Mouse (Mus musculus): ENCODE results near the gene Fli1.

Gene Fli1

DNA sequence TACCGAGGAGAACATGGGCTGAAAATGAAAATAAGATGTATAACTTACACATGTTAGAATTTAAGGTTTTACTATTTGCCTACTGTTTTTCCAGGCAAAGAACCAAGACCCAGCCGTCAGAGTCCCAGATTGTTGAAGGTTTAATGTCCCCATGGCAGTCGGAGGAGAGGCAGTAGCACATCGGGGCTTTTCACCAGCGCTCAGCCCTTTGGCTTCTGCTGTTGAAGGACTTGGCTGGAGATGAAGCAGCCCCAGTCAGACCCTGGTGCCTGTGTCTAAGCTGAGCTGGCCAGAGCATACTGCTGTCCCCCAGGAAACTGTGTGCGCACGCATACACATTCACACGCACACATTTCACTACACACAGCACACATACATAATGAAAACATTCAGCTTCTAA, 75.2 kb downstream of the Fli1 start:
- no peak for DNase-seq

- no peak for DNase-seq
These were observed 75.8 kb downstream of the Fli1 start for GRCm38 (mm10) chr9:32466861-32467260.

DNA sequence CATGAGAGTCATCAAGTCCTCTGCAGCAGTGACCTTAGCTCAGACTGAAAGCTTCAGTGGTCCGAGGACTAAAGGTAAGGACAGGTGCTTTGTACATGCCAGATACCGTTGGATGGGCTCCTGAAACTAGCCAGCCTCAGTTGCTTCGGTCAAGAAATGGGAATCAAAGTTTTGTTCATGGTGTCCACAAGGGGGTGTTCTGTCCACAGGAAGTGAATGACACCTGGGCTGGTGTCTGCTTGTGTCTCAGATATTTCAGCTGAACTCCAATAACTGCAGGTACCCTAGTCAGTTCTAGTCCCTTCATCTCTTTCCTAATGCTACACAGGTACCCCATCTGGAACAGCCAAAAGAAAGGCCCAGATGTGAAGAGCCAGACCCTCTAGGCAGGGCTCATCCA, 86.0 kb downstream of the Fli1 start:
- DNase-seq: no peak

DNA sequence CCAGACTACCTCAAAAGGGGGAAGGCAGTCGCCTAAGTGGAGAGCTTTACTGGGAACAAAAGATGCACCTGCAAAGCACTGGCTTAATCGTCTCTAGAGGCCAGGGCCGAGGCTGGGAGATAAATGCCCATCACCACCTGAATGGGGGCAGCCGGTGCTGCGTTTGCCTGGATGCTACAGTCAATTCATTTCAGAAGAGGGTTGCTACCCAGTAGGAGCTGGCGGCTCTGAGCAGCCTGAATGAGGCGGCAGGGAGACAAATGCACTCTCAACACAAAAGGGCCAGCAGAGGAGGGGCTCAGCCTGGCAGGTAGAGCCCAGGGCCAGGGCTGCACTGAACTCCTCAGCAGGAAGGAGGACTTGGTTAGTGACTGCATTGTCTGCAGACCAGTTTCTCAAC, 92.5 kb downstream of the Fli1 start:
- no peak for DNase-seq

- DNase-seq: no peak
These were observed 93.9 kb downstream of the Fli1 start for GRCm38 (mm10) chr9:32448766-32449165.

DNA sequence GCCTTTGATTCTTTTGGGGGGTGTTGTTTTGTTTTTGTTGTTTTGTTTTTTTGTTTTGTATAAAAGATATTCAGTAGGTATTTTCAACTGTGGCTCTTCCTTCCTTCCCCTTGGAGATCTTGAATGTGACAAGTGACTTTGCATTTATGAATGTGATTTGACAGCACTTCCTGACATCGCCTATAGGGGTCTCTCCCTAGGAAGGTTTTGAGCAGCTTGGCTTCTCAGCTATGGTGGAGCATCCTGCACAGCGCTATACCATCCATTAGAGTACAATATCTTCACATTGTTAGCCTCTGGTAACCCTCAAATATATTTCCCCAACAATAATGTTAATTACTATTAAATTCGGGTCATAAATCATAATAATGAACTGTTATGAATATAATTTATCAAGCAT, 96.9 kb downstream of the Fli1 start:
- DNase-seq: peak; percentile 31 to 45

- DNase-seq: no peak
These were observed 98.0 kb downstream of the Fli1 start for GRCm38 (mm10) chr9:32444453-32445201.

DNA sequence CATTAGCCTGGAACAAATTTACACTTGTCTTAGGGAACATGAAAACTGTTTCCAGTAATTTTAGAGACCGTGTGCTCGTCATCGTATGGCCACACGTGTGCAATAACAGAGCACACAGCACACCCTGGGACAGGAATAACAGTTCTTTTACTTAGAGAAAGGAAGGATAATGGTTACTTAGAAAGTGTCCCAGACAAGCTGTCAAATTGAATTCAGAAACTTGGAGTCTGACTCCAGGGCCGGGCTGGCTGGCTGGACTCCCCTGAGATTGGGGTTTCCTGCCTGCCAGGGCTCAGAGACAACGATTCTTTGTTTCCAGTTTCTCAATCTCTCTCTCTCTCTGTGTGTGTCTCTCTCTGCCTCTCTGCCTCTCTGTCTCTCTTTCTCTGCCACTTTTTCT, 98.8 kb downstream of the Fli1 start:
- DNase-seq: no peak

GRCm38 (mm10) chr9:32443115-32443514, 99.5 kb downstream of the Fli1 start:
- no peak for DNase-seq

DNA sequence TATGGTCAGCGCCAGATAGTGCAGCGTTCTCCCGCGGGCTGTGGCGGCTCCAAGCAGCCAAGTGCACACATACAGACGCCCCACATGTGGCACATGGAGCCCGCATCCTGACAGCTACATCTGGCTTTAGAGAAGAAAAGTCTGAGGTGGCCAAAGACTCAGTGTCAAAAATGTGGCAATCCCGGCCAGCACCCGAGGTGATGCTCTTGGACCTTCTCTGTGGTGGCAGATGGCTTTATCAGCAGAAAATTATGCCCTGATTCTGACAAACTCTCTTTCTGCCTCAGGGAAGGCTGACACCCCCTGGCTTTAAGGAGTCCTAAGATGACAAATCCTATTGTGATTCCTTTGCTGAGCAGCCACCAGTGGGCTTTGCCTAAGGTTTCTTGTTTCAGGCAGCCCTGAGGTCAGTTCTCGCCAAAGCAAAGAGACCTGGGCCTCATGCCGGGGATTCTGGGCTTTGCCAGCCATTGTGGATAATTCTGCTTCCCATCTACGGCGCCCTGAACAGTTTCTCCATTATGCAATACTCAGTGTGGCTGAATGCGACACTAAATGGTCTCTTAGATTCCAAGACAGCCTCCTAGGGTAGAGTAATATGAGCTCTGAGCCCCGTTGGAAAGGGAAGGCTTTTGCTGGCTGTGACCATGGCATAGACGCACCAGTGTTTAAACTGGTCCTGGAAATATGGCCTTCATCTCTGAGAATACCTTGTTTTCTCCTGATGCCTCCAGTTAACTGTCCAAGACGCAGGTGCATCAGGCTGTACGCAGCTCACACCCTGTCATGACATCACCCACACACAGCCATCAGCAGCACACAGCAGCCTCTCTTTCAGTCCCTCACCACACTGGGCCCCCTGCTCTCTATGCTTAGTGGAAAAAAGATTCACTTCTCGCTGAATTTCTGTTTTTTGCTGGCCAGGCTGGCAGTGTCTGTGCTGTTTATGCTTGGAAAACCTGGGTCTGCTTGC, 108.1 kb downstream of the Fli1 start:
- no peak for DNase-seq

GRCm38 (mm10) chr9:32431061-32431460, 111.6 kb downstream of the Fli1 start:
- DNase-seq: no peak

- DNase-seq: no peak
These were observed 117.3 kb downstream of the Fli1 start for GRCm38 (mm10) chr9:32425321-32425720.

GRCm38 (mm10) chr9:32420711-32421110, 122.0 kb downstream of the Fli1 start:
- DNase-seq: no peak

DNA sequence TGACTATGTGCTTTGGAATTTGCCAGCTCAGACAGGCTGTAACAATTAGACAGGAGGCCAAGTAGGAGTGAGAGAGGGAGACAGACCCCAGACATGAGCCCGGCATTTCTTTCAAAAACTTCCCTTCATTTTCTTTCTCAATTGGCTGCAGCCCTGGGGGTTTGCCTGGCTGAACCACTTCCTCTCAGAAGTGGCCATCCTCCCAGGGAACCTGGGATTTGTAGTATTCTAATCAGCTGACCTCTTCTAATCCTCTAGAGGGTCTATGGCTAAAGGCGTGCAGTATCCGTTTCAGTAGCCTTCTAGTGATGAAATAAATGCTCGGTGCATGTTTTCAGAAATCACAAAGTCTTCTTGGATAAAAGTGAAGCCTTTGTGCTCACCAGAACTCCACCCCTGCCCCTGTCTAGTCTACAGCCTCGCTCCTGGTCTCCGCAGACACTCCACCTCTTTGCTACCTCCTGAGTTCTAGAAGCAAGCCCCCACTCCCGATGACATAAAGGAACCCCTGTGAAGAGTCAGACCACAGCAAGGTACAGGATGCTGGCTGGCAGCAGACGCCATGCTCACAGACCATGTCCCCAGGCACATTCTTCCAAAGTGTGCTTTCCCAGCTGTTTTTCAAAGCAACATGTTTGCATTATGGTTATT, 125.1 kb downstream of the Fli1 start:
- no peak for DNase-seq

- DNase-seq: no peak
These were observed 126.7 kb downstream of the Fli1 start for GRCm38 (mm10) chr9:32415952-32416351.

DNA sequence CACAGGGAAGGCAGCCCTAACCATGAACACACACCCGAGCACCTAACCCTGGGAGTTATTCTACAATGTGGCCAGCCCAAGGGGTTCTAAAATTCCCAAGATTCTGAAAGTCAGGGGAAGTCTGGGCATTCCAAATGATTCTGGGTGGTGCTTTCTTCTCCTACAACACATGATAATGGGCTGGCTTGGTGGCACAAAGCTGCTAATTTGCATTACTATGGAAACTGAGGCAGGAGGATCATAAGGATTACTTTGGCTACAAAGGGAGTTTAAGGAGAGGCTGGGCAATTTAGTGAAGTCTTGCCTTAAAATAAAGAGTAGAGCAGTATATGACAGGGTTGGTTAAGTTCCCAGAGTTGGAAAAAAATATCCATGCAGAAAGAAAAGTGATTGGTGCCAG, 127.7 kb downstream of the Fli1 start:
- no peak for DNase-seq

DNA sequence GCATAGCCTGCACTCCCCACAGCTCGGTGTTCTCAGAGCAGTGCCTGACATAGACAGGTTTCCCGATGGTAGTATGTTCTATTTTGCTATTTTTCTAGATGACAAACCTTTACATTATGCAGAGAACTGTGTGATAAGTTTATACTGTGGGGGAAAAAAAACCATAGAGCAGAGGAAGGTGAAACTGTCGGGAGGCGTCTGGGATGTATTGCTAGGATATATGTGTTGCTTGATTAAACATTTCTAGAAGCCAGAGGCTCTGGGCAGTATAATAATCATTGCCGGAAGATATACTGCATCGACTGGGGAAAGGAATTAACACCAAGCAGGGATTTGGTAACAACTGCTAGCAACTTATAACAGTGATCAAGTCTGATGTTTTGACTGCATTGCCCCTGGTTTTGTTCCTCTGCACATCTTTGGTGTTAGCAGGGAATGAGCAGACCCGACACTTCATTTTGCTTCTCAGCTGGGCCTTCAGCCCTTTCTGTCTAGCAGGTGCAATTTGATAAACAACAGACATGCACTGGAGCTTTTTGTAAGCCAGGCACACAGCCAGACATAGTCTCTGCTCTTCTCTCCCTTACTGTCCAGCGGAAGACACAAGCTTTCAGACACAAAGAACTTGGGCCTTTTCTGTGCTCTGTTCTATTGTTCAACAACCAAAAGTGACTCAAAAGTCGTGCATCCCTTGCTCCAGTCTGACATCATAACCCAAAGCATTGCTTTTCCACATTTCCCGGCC, 129.7 kb downstream of the Fli1 start:
- no peak for DNase-seq

DNA sequence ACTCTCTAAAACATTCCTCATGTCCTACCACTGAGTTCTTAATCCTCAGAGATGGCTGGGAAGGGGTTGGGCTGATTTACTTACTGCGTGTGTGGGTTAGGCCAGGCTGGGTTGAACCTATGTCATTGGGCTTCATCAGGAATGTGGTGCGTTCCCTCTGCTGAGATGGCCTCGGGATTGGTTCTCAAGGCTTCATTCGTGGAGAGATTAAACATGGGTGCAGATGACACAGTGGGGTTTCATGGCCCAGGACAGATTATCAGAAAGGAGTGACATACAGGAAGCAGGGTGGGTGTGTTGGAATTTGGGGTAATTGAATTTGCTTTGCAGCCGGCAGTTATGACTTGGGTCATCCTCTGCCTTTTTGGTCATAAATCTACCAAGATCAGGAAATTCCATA, 131.2 kb downstream of the Fli1 start:
- DNase-seq: no peak

- no peak for DNase-seq
These were observed 132.0 kb downstream of the Fli1 start for GRCm38 (mm10) chr9:32410671-32411070.

- no peak for DNase-seq
These were observed 133.3 kb downstream of the Fli1 start for GRCm38 (mm10) chr9:32409060-32409961.

- no peak for DNase-seq
These were observed 134.0 kb downstream of the Fli1 start for GRCm38 (mm10) chr9:32408730-32409059.
